Mouse (Mus musculus) right cerebral cortex, postnatal 25 days (tissue): ENCODE measurements around the gene Lnx1.

ENCODE experiments used
- DNase-seq: peaks from one replicate; pipeline ENCODE4 v3.0.0; 2022

Gene Lnx1

DNA sequence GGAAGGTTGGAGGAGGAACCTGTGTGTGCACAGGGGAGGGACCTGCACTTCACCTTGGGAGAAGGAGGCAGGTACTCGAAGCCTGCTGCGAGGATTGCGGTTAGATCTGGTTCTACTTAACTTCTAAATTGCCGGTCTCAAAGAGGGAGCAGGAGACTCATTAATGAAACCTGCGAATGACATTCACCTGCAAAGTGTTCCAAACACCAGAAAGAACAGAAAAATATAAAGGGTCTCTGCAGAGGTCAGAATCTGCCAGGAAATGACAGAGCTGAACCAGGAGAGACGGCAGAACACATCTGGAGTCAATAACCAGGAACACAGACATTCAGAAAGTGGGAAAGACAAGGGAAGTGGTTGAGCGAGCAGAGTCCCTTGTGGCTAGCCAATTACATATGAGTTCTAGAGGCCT lies 8.3 kb downstream of the Lnx1 start:
- no peak for DNase-seq

DNA sequence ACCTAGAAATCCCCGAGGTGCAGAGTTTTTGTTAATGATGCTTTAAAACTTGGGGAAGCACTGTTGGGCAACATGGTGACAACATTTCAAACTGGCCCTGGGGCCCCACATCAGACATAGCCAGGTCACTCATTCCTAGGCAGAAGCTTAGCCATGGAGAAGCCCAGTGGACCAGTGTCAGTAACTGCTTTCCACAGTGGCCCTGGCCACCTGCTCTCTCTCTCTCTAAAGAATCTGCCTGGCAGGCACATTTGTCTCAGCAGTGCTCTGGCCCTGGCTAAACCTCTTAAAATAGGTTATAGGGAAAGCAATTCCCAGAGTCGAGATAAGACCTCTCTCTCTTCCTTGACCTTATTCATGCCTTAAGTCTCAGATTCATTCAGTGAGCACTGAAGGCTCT lies 8.9 kb downstream of the Lnx1 start:
- no peak for DNase-seq

DNA sequence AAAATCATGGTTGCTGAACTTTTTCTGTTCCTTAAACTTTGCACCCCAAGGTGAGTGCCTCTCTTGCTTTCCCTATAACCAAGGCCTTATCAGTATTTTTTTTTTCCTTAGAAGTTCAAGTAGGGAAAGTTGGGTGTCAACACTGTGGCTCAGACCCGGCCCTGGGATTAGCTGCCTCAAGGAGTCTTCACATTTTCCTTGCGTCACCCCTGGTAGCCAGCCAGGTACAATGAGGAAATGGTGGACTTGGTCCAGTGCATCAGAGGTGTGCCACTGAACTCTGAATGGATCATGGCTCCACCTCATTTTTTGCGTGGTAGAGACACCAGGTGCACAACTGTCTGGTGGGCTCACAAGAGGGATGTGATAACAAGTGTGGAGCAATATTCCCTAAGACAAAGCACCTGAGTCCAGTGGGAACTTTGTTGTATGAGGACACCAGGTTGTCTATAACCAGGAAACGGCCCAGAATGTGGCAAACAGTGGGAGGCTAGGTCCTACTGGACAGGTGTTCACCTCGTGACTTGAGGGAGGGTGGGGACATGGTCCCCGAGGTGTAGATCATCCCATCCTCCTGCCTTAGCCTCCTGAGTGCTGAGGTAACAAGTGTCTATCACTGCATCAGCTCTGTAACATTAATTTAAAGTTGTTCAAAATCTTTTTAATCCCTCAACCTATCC lies 10.2 kb downstream of the Lnx1 start:
- no peak for DNase-seq

DNA sequence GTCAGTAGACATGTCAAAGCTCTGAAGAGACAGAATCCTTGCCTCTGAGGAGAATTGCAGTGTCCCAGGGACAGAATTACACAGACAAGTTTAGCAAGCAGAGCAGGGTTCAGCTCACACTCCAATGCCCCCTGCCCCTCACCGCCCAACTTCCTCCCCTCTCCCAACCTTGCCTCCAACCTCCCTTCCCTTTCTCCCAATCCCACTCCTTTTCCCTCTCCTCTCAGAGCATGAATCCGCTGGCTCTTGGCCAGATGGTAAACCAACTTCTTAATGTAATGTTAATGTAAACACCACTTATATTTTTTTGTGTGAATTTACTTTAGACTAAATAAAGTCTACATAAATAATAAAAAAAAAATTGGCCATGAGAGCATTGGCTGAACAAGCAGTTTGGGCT lies 13.9 kb downstream of the Lnx1 start:
- DNase-seq, result no peak

DNA sequence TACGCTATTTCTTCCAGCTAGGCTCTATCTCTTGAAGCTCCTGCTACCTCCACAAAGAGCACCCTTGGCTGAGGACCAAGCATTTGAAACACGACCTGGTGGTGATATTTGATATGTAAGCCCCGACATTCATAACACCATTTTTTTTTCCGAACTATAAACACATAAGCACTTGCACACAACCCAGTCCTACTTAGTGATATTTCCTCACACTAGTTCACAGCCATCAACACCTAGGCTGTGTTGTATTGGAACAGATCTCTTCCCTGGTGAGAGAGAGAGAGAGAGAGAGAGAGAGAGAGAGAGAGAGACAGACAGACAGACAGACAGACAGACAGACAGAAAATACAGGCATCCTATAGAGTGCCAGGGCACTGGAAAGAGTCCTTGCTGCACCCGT lies 17.8 kb downstream of the Lnx1 start:
- DNase-seq, result no peak

DNA sequence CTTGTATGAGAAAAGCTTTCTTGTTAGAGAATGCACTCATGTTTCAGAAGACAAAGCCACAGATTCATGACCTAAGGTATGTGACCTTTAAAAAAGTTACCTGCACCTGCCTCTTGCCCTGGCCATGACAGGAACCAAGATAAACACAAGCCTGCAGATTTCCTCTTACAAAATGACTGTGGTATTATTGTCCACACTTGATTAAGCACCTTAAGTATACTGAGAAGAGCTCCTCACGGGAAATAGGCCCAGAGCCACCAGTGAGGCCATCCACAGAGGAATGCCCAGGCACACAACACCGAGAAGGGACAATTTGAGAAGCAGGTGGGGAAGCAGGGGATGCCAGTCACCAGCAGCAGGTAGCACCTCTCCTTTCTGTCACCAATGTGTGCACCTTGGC lies 18.9 kb downstream of the Lnx1 start:
- DNase-seq, result no peak

DNA sequence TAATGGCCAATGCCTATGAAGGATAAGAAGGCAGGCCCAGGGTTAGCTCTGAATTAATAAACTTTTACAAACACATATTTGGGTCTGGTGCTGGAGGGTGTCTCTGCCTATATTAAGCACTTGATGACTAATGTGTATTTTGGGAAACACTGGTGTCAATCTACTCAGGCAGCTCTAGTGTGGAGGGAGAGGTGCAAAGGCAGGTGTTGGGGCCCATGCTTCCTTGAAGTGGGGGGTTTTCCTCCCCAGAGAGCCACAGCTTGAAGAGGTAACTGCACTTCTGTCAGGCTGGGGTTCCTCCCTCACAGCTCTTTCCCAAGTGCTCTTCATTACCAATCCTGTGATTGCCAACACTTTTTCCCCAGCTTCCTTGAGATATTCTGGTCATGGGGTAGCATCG lies 20.0 kb downstream of the Lnx1 start:
- no peak for DNase-seq

DNA sequence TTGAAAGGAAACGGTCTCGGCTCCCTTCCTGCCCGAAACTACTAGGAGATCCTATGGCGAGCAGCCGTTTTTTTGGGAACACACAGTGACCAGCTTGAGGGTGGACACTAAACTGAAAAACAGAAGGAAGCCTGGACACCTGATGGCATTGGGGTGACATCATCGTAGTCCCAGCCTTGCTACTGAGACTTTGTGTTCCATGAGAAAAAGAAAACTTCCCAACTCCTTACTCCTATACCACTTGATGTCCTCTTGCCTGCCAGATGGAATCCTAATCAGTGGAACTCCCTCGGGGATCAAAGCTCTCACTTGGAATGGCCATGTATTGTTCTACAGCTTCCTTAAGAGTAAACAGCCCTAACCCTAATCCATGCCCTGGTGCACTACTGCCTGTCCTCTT lies 23.1 kb downstream of the Lnx1 start:
- DNase-seq, result no peak

DNA sequence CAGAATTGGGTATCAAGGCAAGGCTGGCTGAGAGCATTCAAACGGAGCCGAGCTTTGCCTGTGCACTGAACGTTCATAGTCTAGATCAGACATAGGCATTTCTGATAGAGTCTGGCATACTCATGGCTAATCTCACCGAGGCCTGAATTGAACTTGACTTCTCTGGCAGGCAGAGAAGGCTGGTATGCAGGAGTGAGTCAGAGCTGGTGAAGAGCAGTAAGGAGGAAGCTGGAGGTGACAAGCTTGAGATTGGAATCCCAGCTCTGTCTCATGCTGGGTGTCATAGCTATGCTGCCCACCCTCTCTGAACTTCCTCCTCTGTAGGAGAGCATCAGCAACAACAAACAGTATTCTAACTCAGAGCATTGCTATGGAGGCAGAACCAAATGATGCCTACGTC lies 24.0 kb downstream of the Lnx1 start:
- no peak for DNase-seq

DNA sequence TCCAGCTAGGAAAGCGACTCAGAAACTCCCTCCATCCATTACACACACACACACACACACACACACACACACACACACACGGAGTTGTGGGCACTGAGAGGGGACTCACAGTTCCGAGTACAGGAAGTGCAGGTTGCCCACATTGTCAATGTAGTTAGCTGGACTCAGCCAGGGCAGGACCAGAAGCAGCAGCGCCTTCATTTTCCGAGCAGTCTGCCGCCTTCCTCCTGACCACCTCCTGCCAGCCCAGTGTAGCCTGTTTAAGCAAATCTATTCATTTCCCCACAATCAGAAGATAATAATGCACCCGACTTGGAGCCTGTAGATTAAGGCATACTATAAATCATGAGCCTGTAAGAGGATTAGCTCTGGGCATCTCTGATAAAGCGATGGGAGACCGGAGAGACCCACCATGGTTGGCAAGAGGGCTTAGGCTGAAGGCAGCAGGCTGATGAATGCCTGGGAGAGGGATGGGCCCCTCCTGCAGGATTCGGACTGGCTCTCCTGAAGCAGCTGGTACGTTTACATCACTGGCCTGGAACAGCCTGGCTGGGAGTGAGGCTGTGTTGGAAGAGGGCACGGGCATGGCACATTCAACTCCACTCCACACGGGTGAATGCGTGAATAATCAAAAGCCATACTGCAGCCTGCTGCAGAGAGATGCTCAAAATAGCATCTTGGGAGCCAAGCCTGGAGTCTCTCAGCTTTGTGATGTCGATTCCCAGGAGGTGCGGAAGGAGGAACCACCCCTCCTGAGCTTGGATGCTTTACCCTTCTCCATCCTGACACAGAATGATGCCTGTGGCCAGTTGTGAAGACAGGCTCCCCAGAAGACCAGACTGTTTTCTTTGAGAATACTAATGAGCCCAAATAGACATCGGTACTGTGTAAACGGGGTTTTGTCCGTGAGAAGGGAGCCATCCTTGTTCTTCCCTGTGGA lies 25.0 kb downstream of the Lnx1 start:
- DNase-seq, result peak; percentile 79

DNA sequence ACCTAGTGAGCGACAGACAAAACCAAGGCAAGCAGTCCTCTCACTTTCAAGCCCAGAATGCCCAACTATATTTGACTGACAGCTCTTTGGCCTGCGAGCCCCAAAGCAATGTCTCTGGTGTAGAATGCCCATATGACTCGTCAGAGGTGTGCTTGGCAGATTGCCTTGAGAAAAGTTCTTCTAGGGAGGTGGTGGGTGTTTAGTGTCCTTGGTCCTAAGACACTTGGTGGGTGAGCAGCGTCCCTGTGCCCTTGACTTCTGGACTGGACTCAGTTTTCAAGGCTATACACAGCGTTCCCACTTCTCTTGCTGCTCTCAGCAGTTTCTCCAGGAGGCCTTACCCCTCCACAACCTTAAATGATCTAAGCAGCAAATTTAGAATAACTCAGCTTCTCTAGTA lies 30.2 kb downstream of the Lnx1 start:
- no peak for DNase-seq

DNA sequence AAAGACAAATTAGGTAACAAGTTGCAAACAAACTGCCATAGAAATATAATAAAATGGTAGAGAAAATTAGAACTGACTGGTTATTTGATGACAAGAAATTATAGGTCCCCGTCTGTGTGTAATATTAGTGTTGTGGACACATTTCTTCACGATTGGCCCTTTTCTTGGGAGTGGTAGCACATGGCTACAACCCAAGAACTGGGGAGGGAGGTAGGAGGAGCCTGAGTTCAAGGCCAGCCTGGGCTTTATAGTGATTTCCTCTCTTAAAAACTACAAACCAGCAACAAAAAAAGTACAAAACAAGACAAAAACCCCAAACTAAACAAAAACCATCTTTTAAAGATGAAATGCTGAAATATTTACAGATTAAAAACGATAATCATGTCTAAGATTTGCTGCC lies 31.8 kb downstream of the Lnx1 start:
- no peak for DNase-seq

DNA sequence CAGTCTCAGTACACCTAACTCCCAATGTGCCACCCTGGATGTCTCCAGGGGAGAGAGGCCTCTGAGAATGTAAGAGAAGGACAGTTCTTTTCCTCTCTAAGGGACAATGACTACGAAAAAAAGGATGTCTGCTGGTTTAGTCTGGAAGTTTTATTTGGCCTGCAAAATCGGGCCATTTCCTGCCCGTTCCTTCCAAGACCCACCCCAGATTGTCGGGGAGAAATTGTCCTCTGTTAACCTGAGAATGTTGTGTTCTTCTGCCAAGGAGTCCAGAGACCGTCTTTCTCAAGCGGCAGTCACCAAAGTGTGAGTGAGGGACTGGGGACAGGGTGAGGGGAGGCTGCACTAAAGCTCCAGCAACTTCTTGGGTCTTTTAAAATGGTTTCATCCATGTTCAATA lies 32.8 kb downstream of the Lnx1 start:
- DNase-seq, result no peak

DNA sequence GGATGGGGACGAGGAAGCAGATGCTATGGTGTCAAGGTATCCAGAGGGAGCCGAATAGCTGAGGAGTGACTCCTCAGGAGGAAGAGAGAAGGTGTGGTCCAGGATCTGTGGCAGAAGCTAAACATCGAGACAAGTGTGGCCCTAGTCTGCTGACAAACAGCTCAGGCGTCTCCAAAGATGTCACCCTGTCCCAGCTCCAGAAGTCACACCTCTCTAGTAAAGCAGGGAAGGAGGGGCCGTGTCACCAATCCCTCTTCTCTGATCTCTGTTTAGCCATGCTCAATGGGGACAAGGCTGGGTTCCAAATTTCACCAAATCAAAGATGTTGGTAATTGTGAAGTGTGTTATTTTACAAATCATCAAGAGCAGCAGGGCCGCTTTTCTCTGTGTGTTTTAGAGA lies 33.8 kb downstream of the Lnx1 start:
- DNase-seq, result no peak

DNA sequence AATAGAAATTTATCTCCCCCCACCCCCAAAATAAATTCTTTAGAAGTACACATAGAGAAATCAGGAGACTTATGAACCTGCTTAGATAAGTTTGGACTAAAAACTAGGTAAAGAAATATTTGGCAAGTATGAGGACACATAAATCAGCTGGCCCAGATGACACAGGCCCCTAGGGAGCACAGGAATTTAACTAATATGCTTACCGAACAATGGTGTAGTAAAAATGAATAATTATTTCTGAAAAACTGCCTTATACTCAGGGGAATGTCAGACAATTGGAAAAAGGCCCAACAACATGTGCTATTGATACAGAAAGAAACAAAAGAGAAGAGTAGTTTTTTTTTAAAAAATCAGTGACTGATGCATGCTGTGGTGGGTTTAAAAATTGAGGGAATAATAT lies 40.1 kb downstream of the Lnx1 start:
- DNase-seq, result no peak

DNA sequence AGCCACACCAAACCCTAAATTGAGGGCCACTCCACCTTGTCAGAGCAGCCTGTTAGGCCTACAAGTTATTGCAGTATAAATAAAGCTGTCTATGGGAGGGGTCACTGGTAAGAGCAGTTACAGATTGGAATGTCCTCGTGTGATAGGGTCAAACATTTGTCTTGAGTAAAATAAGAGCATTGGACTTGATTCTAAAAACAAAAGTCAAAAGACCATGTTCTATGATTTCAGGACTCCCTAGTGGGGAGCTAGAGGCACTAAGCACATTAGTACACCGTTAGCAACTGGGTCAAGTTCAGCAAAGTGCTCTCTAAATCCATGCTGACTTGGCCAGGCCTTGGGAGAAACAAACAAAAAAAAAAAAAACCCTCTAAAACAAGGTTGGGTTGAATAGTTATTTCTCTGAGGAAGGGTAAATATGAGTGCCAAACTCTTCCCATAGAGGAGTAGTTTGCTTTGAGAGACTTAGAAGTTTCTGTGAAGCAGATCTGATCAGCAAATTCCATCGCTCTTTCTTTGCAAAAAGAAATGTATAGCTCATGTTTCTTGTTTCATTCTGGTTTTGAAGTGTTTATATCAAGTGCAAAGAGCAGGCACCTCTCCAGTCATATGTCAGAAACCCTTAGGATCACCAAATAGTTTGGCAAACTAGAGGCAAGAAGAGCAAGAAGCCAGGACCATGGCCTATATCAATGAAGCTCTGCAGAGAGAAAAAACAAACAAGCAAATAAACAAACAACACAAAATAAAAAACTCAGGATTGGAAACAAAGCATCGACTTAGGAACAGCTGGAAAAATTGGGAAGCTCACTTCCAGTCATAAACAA lies 40.8 kb downstream of the Lnx1 start:
- DNase-seq, result no peak

DNA sequence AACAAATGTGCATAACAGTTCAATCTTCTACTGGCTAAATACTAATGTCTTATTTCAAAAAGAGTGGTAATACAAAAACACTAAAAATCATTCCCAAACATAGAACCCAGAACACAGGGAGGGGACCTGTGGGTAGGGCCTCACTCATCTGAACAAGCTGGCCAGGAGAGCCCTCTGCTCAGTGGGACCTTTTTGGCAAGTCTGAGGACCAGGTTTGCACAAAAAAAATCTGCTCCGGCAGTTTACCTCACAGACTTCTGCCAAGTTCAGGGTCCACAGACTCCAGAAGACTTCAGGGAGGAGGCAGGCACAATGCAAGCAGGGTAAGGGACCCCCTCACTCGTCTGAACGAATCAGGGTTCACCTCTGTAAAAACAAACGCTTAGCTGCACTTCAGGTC lies 42.9 kb downstream of the Lnx1 start:
- DNase-seq, result no peak

DNA sequence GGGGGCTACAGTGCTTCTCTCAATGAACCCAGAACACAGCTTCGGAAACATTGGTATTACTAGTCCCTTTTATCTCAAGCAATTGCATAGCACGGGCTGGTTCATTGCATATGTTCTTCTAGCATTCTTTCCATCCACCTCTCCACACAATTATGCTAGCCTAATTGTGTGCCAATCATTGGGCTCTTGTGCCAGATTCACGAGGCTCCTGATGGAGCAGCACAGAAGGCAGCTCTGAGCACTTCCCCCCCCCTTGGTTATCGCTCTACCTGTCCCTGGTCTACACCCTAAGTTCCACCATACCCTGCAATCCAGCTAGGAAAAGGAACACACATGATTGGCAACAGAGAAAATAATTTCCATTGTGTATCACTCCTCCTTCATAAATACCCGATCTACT lies 43.4 kb downstream of the Lnx1 start:
- no peak for DNase-seq

DNA sequence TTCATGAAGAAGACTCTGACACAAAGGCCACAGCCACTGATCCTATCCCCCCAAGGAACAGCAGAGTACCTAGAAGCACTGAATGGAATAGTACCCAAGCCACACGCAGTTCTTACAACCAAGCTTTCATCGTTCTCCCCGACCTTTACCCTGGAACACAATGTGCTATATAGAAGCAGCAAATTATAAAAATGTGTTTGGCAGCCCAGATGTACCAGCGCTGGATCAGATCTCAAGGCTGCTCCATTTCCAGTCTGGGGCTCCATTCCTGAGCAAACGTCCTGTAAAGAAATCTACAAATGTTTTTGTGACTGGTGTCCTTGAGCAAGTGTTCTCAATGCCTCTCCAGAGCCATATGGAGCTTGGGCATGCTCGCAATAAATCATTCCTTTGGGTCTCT lies 44.8 kb downstream of the Lnx1 start:
- DNase-seq, result no peak

DNA sequence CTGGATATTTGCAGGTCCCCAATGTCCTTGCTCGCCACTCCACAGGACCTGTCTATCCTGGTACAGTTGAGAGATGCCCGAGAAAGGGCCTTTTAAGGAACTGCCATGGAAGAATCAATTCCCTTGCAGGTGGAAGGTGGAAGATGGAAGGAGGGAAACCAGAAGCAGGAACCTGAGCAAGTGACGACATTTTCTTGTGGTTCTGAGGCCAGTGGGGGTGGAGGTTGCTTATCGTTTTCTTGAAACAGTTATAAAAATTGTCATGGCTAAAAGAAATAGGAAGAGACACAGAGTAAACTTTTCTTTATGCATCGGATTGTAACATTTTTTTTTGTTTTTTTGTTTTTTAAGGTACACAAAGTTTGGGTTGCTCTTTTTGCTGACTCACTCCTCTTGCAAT lies 46.3 kb downstream of the Lnx1 start:
- DNase-seq, result no peak

DNA sequence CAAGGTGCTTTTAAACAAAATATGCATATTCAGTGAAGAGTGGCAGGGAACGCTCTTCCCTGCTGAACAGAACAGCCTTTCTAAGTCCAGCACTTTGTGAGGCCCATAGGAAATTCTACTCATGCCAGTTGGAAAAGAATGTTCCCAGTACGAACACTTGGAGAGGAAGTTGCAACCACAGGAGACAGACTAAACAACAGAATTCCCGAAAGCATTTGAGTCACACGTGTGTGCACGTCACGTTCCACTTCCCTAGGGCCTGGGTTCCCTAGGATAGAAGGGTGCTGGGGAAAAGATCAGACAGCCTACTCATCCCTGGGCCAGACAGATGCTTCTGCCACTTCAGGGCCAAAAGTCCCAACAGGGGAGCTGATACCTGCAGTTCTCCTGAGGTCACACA lies 48.2 kb downstream of the Lnx1 start:
- DNase-seq, result no peak

DNA sequence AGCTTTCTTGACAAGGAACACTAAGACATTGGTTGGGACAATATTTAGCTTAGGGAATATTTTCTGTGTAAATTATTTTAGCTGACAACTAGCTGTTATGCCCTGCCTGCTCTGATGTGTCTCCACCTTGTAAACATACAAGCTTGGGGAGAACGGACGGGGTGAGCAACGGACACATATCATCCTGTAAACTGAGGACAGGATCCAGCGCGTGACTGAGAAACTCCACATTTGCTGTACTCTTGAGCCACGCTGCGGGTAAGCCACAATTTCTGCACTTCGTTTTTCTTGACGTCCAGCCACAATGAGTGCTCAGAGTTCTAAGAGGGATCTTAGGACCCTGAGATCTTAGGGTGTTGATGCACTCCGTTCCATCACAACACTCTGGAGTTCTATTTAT lies 48.9 kb downstream of the Lnx1 start:
- no peak for DNase-seq

DNA sequence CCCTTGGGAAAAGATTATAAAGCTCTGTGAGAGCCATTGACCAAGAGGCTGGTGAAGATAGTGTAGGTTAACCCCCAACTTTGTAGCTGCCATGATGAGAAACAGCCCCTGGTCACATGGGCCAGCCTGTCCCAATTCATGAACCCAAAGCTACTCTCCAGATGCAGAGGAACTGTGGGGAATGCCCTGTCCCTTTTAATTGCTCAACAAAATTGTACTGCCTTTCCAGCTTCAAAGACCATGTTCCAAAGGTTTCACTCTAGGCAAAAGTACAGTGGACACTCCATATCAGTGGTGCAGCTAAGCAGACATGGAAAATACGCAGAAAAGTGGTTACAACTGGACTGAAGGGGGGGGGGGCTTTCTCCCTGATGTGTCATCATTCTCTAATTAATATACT lies 53.6 kb downstream of the Lnx1 start:
- no peak for DNase-seq

DNA sequence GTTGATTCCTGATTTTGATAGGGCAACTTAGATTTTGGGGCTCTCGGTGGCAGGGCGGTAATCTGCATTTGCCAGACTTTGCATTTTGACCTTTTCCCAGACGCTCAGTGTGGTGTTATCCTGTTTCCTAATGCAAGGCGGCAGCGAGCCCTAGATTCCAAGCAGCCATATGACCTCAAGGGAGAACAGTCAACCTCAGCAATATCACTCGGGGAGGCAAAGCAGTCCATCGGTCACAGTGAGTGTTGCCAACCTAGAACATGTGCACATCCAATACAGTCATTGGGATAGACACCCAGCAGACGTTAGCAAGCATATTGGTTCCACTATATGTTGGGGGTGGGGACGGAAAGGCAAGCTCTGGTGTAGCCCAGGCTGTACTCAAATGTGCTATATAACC lies 54.5 kb downstream of the Lnx1 start:
- no peak for DNase-seq
